In genomic region chr8:54922160-54922855, GRCm38 (mm10) we compare ENCODE assay signal across 13 mouse cellular contexts. TPM values are rescaled to one million over a fixed set of nuclear protein-coding genes. Genes with fewer than 3 reads are reported as not detected.
A peak's percentile ranks its signal among the peaks of the same experiment; 100 is the strongest.
DNase-seq lines count a peak whose midpoint lies in the region; ATAC-seq lines count a peak whose summit lies in the region.
"Had no signal": no experiment of that assay in that cellular context is flagged by ENCODE, and none has a peak within 500 bp of the region (broad histone marks: within the 10 kb centered on the region; RNA-seq: fewer than 3 reads in every experiment).

No protein-coding gene starts in this region.

- no peaks in the 10 kb centered on the region for H3K9me3 ChIP-seq in hindbrain, embryonic 12.5 days (replicated peaks)
- H3K9me3 ChIP-seq in midbrain, embryonic 14.5 days (ENCODE audit: control insufficient read depth, low read length), result no peaks in the 10 kb centered on the region
- H3K9me3 ChIP-seq: limb, embryonic 12.5 days had no signal

- no peaks in the 10 kb centered on the region for H3K27me3 ChIP-seq in hindbrain, embryonic 12.5 days
- H3K27me3 ChIP-seq in midbrain, embryonic 14.5 days (ENCODE audit: control insufficient read depth, insufficient read depth, low read length), result no peaks in the 10 kb centered on the region
- H3K27me3 ChIP-seq: limb, embryonic 12.5 days had no signal

- peaks cover 4% of the 10 kb centered on the region; the same call in 1 of the 2 replicates for H3K4me1 ChIP-seq in hindbrain, embryonic 12.5 days
- peaks cover 7% of the 10 kb centered on the region; the same call in 1 of the 2 replicates for H3K4me1 ChIP-seq in midbrain, embryonic 14.5 days (ENCODE audit: control insufficient read depth, insufficient read depth, low read length)
- H3K4me1 ChIP-seq: limb, embryonic 12.5 days had no signal

- no peak overlapping the region for H3K4me3 ChIP-seq in hindbrain, embryonic 12.5 days
- H3K4me3 ChIP-seq in midbrain, embryonic 14.5 days (replicated peaks; ENCODE audit: low read depth, low read length), result no peak overlapping the region
- H3K4me3 ChIP-seq: limb, embryonic 12.5 days had no signal

- peak; percentile 64 for DNase-seq in retina, postnatal 1 day
- no peak for DNase-seq in retina, embryonic 14.5 days (ENCODE audit: low spot score)
- peak; percentile 77 for DNase-seq in midbrain, embryonic 14.5 days
- DNase-seq in telencephalon, adult 2 months (ENCODE audit: low read depth, low spot score), result peak; percentile 32
- DNase-seq in ovary, postnatal 10 days (ENCODE audit: low spot score), result no peak
- no peak for DNase-seq in heart, adult 18-20 months
- DNase-seq in layer of hippocampus, adult 9-10 months (ENCODE audit: low spot score), result no peak
- DNase-seq: cerebellum, postnatal 36 days had no signal

- 30% methylated on average over 2 of the region's 2 CpGs for whole genome bisulfite sequencing in hindbrain, embryonic 12.5 days
- 35% methylated on average over 2 of the region's 2 CpGs for WGBS in midbrain, embryonic 14.5 days

- ATAC-seq in hindbrain, embryonic 12.5 days (ENCODE audit: low FRiP score), result peak; percentile 51
- peak; percentile 37; the same call in 1 of the 2 replicates for ATAC-seq in midbrain, embryonic 14.5 days (ENCODE audit: low FRiP score, low TSS enrichment)
- ATAC-seq: lung, postnatal 0 days had no signal

- H3K4me2 ChIP-seq in hindbrain, embryonic 12.5 days (replicated peaks), result no peak overlapping the region
- H3K4me2 ChIP-seq in midbrain, embryonic 14.5 days (ENCODE audit: low read length), result no peak overlapping the region
- H3K4me2 ChIP-seq: limb, embryonic 12.5 days had no signal

- no peak overlapping the region for H3K9ac ChIP-seq in hindbrain, embryonic 12.5 days
- H3K9ac ChIP-seq in midbrain, embryonic 14.5 days (replicated peaks; ENCODE audit: low read length), result no peak overlapping the region
- H3K9ac ChIP-seq: limb, embryonic 12.5 days had no signal

- no peaks in the 10 kb centered on the region for H3K36me3 ChIP-seq in hindbrain, embryonic 12.5 days
- no peaks in the 10 kb centered on the region for H3K36me3 ChIP-seq in midbrain, embryonic 14.5 days (ENCODE audit: control insufficient read depth, insufficient read depth, low read length)
- H3K36me3 ChIP-seq: G1E; limb, embryonic 12.5 days had no signal

- H3K27ac ChIP-seq in hindbrain, embryonic 12.5 days, result no peak overlapping the region
- H3K27ac ChIP-seq in midbrain, embryonic 14.5 days (replicated peaks; ENCODE audit: low read depth, low read length), result 0 out of 2 replicates have a peak overlapping the region, but pooled peaks have one; percentile 5
- H3K27ac ChIP-seq: limb, embryonic 12.5 days had no signal

RNA-seq across cellular contexts. Expression of gene Gpm6a, which starts 32.3 kb away (rescaled TPM):
- polyA plus RNA-seq in hindbrain, embryonic 12.5 days (2016; fragmentation: Nextera tagmentation; extraction: Ambion mirVana), result 144 and 157 TPM in 2 replicates
- polyA plus RNA-seq in midbrain, embryonic 14.5 days (2014; fragmentation: Nextera tagmentation; extraction: Ambion mirVana), result 570 and 651 TPM in 2 replicates
- total RNA-seq in heart, adult 18-20 months (2021), result 10 to 100 TPM in 1 of 2 experiments, 1 to 10 TPM in 1; 8.2 to 13.0 TPM
- total RNA-seq: G1E had no signal
- polyA plus RNA-seq: G1E had no signal

RNA-seq across cellular contexts. Expression of gene Wdr17, which starts 35.3 kb away (rescaled TPM):
- 5.7 and 8.0 TPM in 2 replicates for polyA plus RNA-seq in hindbrain, embryonic 12.5 days (2016; fragmentation: Nextera tagmentation; extraction: Ambion mirVana)
- 15.2 and 19.0 TPM in 2 replicates for polyA plus RNA-seq in midbrain, embryonic 14.5 days (2014; fragmentation: Nextera tagmentation; extraction: Ambion mirVana)
- total RNA-seq in heart, adult 18-20 months (2021), result not detected
- total RNA-seq: neutrophil, adult 5-6 weeks had no signal
- polyA plus RNA-seq: G1E; lung, postnatal 0 days had no signal

Comparison
In these comparisons a context has a peak if more than half of its experiments do, and no peak if none do; other contexts are left out.
1. DNase-seq: peak in retina, postnatal 1 day (single experiment), midbrain, embryonic 14.5 days (single experiment) and telencephalon, adult 2 months (single experiment); none in retina, embryonic 14.5 days (single experiment), ovary, postnatal 10 days (single experiment), heart, adult 18-20 months (0 of 2) and layer of hippocampus, adult 9-10 months (single experiment).